Mouse (Mus musculus) fat pad, adult 2 months (tissue): ENCODE data around the gene Muc5ac.
"Not testable (repeated sequence)": the region's sequence is repeated elsewhere in the genome, so short reads cannot be mapped to it uniquely, and the experiment has no call there.

Source experiments
- DNase-seq: peaks from one replicate; pipeline ENCODE4 v3.0.0-alpha.2; 2011; ENCODE audit warnings: low read depth, low spot score; ENCODE audit errors: extremely low read depth

Muc5ac gene

DNA sequence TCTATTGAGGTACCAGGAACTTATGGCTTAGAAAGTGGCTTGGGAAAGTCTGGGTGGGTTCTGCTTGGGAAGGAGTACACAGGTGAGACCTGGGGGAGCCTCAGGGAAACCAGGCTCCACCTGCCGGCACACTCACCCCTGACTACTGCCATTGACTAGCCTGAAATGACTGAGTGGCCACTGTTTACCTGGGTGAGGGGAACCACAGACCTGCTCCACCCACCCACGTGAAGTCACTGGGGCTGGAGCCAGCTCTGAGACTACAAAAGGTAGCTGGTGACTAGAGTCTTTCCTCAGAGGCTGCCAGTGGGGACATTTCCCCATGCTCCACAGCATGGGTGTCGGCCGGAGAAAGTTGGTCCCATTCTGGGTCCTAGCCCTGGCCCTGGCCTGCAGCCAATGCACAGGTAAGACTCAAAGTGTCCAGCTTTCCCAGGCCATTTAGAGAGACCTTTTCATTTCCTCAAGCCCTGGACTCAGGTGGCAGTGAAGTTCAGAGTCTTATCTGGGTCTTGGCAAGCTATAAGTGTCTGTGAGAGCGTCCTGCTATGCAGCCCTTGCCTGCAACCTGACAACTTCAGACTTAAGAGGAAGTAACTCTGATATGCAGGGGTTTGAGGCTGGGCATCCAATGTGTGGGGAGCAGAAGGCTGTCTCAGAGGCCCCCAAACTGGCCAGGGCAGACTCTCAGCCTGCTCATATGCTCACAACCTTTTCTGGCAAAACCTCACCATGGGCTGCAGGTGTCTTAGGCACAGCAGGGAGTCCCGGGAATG is at the start of gene Muc5ac:
Gene Muc5ac (plus strand): TSS at position 296 of the 776 bp plus-strand sequence.
- no peak for DNase-seq

DNA sequence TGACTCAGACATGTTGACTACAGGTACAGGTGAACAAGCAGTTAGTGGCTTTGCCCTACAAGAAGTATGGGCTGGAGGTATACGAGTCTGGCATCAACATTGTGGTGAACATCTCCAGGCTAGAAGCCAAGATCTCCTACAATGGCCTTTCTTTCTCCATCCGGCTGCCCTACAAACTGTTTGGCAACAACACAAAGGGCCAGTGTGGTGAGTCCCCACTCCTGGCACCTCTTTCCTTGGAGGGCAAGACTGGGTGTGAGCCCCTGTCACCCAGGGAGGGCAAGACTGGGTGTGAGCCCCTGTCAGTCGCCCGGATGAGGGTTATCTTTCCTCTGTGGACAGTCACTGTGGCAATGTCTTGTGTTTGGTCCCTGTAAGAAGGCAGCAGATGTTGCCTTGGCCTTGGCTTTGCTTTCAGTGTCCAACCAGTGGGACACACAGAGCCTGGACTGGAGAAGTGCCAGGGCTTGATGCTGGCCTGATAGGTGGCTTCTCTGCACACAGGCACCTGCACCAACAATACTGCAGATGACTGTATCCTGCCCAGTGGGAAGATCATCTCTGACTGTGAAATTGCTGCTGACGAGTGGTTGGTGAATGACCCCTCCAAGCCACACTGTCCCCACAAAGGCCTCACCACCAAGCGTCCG is 41.2 kb upstream of the Muc5ac start:
- DNase-seq, result no peak

DNA sequence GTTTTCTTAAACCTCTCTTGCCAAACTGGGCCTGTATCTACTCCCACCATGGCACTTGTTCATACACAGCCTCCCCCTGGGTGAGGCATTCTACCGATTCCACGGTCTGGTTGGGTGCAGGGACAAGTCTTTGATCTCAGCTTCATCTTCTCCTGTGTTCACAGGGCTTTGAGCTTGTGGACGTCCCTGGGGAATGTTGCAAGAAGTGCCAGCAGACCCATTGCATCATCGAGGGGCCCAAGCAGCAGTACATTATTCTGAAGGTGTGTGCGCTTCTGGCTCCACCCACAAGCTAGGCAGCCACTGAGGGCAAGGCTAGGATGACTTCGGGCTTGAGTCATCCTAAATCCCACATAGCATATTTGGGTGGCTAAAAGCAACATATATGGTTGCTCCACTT is 36.3 kb upstream of the Muc5ac start:
- DNase-seq, result no peak

DNA sequence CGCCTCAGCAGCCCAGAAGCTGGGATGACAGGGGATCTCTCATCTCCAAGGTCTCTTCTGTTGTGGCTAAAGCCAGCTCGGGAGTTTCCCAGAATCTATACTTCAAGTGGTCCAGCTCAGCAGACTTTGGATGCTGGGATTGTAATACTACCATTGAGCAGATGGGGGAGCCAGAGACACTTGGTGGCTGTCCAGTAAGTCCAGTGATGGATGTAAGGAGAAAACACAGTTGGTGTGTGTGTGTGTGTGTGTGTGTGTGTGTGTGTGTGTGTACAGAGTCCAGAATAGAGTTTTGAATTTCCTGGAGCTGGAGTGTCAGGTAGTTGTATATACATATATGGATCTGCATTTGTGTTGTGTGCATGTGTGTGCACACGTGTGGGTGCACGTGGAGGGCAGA is 32.9 kb upstream of the Muc5ac start:
- no peak for DNase-seq

DNA sequence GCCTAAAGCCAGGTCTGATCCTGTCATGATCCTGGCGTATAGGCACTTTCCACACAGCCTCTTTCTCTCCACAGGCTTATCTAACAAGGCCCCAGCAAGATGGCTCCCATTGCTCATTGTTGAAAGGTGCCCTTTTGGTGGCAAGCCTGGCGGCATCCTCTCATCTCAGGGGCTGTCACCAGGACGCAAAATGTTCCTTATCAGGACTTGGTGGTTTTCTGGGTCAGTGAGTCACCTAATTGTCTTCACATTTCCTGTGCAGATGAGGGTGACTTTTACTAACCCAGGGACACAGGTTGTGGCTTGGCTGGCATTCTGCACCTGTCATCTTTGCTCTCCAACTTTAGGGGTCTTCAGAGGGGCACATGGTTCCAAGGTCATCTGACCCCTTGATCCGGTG is 30.5 kb upstream of the Muc5ac start:
- no peak for DNase-seq

DNA sequence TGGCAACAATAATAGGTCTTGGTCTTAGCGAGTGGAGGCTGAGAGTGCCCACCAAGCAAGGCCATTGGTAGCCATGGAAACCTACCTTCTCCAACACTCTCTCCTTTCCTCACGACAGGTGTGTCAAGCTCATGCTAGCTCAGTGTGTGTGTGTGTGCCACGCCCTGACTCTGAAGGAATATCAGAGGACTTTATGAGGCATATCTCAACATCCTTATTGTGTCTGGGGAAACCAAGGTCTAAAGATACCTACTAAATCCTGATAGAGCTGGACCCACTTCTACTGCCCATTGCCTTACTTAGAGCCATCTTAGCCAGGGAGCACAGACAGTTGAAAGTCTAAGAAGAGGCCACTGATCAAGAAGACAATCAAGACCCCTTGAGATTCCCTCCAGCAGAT is 18.3 kb upstream of the Muc5ac start:
- no peak for DNase-seq

DNA sequence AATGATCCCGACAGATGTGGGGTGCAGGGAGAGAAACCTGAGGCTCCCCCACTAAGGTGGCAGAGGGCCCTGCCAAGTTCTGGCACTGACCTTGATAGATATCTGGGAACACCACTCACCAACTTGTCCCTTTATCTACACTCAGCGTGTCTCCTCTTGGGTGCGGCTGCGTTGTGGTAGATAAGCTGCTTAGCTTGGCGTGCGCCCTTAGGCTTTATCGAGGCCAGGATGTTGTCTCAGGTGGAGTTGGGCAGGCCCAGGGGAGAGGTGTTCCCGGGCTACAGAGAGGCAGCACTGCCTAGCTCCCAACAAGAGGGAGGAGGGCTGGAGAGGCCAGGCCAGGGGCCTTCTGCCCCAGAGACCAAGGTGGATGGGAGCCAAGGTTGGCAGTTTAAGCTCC is 17.8 kb upstream of the Muc5ac start:
- DNase-seq, result no peak

DNA sequence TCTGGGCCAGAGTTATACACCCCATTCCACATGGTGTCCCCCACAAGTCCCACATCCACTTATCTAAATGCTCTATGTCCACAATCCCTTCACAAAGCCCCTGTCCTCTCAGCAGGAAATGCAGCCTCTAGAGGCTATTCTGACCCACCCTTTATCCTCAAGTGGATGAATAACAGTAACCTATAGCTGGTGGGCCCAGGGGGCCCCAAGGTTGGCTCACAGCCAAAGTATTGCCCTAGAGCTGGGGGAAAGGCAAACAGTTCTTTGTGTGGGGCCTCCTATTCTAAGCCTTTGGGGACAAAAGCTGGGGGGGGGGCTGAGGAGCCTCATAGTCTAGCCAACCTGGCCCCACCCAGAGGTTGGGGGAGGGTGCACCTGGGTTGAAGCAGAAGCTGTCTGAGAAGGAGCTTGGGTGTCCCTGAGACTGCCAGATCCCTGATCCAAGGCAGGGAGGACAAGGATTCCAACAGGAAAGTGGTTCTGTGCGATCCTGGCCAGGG is 16.7 kb upstream of the Muc5ac start:
- no peak for DNase-seq

DNA sequence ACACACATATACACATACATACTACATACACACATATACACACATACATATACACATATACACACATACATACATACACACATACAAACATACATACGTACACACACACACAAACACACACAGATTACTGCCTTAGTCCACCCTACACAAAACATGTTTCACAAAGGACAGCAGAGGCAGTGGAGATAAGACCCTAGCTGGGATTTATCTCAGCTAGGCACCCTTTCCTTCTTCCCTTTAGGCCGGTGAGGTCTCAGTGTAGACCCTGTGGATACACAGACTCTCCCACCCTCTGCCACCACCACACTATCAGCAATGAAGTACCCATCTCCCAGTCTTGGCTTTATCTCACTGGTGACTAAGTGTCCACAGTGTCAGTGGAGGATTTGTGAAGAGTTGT is 13.9 kb upstream of the Muc5ac start:
- no peak for DNase-seq

DNA sequence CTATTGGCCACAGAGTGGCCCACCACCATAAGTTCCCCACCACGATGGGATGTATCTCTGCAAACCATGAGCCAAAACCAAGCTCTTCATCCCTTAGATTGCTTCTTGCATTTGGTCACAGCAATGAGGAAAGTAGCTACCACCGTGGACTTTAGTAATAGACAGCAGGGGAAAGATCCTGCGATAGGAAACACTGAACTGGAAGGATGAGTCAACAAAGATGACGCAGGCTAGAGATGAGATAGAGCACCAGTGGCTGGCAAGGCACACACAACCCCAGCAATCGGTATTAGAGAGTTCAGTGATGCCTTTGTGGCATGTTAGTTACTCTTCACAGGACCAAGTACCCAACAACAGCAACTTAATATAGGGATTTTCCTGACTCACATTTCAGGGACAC is 12.6 kb upstream of the Muc5ac start:
- no peak for DNase-seq

DNA sequence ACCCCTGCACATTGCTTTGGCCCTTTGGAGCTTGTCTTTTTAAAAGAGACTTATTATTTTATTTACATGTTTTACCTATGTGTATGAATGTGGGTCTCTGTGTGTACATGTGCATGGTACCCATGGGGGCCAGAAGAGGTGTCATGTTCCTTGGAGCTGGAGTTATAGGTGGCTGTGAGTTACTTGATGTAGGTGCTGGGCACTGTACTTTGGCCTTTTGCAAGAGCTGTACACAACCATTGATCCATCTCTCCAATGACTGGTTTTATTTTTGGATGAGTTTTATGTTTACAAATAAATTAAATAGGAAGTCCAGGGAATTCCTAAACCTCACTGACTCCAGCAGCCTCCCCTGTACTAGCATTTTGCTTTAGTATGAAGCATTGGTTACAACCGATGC is 5.5 kb downstream of the Muc5ac start:
- no peak for DNase-seq

DNA sequence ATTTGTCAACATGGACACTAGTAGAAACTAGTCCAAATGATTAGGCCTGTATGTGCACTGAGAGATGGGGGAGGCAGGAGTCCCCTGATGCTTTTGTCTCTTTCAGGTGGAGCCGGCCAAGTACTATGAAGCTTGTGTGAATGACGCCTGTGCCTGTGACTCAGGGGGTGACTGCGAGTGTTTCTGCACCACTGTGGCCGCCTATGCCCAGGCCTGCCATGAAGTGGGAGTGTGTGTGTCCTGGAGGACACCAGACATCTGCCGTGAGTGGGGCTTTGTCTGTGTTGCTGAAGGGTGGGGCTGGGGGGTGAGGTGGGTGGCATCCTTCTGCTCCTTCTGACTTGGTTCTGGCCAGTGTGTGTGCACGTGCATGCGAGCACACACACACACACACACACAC is 14.4 kb downstream of the Muc5ac start:
- no peak for DNase-seq

DNA sequence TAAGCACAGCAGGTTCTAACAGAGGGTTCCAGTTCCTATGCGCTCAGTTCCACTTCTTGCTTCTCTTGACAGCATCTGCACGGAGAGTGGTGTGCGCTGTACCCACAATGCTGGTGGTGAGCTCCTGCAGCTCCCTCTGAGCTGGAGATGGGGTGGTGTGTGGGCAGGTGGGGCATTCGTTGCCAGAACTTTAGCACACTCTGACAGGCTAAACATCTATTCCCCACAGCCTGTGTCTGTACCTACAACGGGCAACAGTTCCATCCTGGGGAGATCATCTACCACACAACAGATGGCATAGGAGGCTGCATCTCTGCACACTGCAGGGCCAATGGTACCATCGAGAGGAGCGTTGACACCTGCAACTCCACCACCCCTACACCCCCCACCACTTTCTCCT is 16.6 kb downstream of the Muc5ac start:
- DNase-seq, result no peak

DNA sequence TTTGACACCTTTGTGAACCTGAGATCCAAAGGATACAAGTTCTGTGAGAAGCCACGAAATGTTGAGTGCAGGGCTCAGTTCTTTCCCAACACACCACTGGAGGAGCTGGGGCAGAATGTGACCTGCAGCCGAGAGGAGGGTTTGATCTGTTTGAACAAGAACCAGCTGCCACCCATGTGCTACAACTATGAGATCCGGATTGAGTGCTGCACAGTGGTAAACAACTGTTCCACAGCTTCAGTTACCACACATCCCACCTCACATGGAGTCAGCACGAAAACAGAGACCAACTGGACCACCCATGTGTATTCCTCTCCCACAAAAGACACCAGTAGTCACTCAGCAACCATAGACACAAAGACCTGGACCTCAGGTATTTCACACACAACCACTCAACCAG is 19.1 kb downstream of the Muc5ac start:
- DNase-seq, result not testable (repeated sequence)

DNA sequence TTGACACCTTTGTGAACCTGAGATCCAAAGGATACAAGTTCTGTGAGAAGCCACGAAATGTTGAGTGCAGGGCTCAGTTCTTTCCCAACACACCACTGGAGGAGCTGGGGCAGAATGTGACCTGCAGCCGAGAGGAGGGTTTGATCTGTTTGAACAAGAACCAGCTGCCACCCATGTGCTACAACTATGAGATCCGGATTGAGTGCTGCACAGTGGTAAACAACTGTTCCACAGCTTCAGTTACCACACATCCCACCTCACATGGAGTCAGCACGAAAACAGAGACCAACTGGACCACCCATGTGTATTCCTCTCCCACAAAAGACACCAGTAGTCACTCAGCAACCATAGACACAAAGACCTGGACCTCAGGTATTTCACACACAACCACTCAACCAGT is 21.2 kb downstream of the Muc5ac start:
- DNase-seq, result not testable (repeated sequence)

DNA sequence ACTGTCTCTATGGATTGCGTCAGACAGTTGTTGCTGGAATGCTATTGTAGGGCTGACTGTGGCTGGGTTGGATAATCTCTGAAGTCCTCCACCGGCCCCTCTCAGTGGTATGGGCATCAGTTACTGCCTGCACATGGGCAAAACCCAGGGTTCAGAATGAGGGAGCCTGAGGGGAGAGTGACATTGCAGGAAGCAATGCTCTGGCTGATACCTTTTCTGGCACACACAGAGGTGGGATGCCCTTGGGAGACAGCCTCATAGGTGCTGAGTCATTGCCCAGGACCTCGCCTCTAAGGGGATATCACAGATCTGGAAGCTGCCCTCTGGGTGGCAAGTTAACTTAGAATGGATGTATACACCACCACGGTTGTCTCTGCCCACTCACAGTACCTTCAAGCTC is 24.5 kb downstream of the Muc5ac start:
- DNase-seq, result no peak

DNA sequence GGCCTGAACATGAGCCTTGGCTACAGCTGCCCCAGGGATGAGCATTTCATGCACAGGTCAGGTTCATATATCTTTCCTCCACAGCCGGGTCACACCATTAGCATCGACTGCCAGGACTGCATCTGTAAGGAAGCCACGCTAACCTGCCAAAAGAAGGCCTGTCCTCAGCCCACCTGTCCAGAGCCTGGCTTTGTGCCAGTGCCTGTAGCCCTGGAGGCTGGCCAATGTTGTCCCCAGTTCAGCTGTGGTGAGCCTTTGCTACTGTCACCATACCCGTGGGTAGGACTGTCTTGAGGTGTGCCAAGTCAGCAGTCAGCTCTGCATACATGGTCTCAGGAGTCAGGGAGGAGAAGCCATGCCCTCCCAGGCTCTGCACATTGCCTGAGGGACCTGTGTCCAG is 26.6 kb downstream of the Muc5ac start:
- DNase-seq, result no peak

DNA sequence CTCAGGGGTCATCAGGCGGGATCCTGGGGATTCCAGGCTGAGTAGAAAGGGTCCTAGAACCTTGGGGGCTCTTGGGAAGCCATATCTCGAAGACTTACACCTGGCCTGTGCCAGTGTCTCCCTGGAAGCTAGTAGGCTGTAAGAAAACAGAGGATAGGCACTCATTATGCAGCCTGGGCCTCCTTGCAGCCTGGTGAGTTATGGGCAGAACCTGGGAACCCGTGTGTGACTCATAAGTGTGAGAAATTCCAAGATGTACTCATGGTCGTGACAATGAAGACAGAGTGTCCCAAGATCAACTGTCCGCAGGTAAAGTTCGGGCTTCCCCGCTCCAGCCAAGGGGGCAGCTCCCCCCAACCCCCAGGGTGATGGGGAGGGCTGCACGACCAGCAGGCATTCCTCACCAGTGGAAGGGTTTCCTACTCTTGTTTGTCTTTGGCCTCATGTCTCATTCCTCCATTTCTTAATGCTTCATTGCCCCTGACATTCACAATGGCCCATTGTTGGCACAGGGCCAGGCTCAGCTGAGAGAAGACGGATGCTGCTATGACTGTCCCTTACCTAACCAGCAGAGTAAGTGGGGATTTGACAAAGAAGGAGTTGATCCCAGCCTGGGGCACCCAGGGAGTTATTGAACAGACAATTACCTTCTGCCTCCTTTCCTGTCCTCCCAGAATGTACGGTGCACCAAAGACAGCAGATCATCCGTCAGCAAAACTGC is 28.7 kb downstream of the Muc5ac start:
- no peak for DNase-seq

DNA sequence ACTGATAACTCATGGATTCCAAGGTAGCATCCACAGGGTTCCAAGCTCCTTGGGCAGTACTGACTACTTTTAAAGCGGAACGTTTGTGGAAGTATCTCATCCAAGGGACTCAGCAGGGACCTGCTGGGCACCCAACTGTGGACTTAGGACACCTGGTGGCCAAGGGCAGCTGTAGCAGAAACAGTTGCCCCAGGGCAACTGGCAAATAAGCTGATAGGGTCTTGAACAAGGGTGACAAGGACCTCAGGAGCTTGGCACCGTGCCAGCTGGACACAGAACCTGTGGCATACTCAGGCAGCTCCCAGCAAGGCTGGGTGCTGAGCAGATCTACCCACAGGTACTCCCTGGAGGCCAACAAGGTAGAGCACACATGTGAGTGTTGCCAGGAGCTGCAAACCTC is 29.5 kb downstream of the Muc5ac start:
- DNase-seq, result no peak

DNA sequence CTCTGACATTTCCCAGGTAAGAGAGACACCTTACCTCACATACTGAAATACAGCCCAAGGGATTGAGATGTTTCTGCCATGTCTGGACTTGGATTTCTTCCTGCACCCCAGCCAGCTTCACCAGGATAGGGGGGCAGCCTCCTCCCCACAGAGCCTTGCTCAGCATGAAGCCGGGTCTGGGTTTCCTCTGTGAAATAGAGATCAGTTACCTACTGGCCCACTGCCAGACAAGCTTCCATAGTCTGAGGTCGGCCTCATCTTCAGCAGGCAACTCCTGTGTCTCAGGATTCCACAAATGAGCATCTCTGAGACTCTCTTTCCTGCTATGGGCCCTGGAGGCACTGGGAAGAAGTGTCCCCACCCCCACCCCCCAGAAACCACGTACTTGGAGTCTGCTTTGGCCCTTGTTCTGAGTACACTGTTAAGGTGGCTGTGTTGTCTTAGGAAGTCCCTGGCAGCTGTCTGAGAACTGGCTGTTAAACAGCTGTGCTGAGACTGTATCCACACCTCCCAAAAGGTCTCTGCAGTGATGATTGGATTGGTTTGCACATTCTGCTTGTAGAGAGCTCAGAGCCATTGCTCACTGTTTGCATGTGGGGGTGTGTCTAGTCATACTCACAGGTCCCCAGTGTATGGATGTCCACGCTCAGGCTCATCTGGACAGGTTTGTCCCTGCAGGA is 34.0 kb downstream of the Muc5ac start:
- no peak for DNase-seq

DNA sequence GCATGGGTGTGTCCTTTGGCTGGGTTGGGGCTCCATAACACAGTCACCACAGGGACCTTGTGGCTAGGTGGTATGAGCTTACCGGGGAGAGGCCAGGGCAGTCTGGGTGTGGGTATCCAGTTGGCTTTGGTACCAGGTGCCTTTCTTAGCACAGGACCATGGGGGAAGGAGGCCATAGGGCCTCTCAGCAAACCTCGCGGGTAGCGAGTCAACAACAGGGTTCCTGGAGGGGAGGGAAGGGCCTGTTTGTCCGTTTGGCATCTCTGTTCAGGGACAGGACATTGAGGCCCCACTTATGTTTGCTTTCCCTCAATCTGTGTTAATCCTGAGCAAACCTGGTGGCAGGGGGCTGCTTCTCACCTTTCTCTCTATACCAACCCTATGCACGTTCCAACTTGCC is 34.9 kb downstream of the Muc5ac start:
- DNase-seq, result no peak
